Mouse (Mus musculus): ENCODE measurements around the gene Mab21l1. TPM values are rescaled to one million over a fixed set of nuclear protein-coding genes. Genes with fewer than 3 reads are reported as not detected.
A peak's percentile ranks its signal among the peaks of the same experiment; 100 is the strongest.

Mab21l1 gene
- under 1 TPM in 1 of 26 experiments, not detected in 25; 0.85 TPM for total RNA-seq (2018; cell fraction: chromatin; rRNA removed)
- not detected for total RNA-seq (2018; cell fraction: cytosol; rRNA removed)
- not detected for total RNA-seq (2018; cell fraction: nucleus; rRNA removed)
- polyA plus RNA-seq (2018) = not detected in 3 replicates

DNA sequence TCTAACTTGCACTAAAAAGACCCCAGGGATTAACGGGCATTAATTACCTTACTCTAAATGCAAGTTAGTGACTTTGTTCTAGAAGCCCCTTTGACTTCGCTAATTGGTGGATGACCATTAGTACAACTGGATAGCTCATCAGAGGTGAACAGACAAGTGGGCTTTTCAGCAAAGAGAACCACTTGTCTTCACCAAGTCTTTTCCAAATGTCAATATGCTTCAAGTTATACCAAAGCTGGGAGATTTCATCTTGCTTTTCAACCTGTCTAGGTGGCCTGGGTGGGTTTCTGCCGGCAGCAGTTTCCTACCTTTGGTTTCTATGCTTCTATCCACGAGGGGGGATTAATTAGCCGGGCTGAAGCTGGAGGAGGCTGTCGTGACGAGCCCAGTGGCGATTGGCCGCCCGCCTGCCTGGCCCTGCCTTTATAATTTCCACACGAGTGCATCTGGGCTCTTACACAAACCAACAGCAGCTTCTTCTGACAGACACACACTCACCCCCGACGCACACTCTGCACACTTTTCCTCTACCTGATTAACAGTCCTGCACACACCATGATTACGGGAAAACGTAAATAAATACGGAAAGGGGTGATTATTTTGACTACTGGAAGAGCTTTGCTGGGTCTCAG, at the start of gene Mab21l1:
TSS of gene Mab21l1 (plus strand) at position 455 of the 632 bp plus-strand sequence.
- H3K27ac ChIP-seq = no peak within 1 kb of the TSS
- 16% methylated on average over 16 of the region's 16 CpGs for WGBS (ENCODE audit: missing documents)
- peak within 1 kb of the TSS; percentile 43 for H3K4me3 ChIP-seq (ENCODE audit: inconsistent target)
- H3K36me3 ChIP-seq (ENCODE audit: inconsistent target) = no peaks in the 10 kb centered on the region
- no peaks in the 10 kb centered on the region for H3K79me2 ChIP-seq (ENCODE audit: inconsistent target)

DNA sequence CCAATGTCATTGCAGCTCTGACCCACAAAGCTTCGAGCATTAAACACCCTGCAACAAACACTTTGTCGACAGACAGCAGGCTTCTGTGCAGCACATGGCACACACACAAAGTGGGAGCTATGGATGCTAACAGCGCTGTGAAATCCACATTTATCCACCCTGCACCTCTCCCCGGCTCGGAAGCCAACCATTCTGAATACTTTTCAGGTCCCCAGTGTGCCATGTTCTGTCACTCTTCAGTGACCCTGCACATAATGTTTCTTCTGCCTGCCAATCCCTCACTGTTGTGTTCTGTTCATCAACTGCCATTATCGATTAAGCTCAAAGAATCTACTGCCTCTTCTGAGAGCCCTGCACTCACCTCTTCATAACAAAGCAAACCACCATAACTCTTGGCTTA, 48.6 kb upstream of the Mab21l1 start:
- Histone ChIP-seq H3K36me3 (ENCODE audit: inconsistent target) (no peaks in the 10 kb centered on the region), H3K79me2 (ENCODE audit: inconsistent target) (no peaks in the 10 kb centered on the region), H3K4me3 (ENCODE audit: inconsistent target) (no peak overlapping the region), H3K27ac (no peak overlapping the region)
- WGBS (ENCODE audit: missing documents) = 97% methylated on average over 5 of the region's 6 CpGs

DNA sequence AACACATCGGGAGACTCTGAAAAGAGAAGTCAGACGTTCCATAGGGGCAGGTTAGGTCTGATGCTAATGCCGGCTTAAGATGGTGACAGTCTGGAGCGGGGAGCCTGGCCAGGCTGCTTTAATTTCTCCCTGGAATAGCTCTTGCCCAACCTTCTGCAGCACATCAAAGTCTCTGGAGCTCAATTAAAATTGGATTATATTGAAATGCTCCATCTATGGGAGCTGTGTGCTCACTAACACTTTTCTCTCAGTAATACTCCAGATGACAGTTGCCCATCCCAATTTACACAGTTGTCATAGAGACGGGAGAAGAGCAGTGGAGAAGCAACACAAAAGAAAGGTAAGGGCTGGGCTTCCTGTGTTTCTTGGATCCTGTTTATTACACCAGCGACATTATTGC, 40.9 kb upstream of the Mab21l1 start:
- Histone ChIP-seq H3K4me3 (ENCODE audit: inconsistent target) (no peak overlapping the region), H3K27ac (no peak overlapping the region), H3K36me3 (ENCODE audit: inconsistent target) (no peaks in the 10 kb centered on the region), H3K79me2 (ENCODE audit: inconsistent target) (no peaks in the 10 kb centered on the region)
- 91% methylated on average over 6 of the region's 6 CpGs for WGBS (ENCODE audit: missing documents)

DNA sequence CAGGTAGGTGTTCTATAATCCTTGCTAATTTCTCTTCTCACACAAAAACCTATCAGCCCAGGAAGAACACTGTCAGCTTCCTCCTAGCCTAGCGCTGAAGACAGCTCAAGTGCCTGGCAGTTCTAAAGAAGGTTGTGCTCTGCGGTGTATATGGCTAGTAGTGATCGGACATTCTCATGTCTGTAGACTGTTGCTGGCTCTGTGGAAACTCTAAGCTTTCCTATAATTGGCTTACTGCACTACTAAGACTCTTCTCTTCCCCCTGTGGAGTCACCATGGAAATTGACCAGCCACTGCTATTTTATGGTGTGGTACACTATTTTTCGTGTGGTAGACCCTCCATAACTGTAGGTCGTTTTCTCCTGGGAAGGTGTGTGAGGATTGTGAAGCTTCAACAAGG, 40.1 kb upstream of the Mab21l1 start:
- 85% methylated on average over 5 of the region's 5 CpGs for WGBS (ENCODE audit: missing documents)
- Histone ChIP-seq H3K36me3 (ENCODE audit: inconsistent target) (no peaks in the 10 kb centered on the region), H3K27ac (no peak overlapping the region), H3K4me3 (ENCODE audit: inconsistent target) (no peak overlapping the region), H3K79me2 (ENCODE audit: inconsistent target) (no peaks in the 10 kb centered on the region)

DNA sequence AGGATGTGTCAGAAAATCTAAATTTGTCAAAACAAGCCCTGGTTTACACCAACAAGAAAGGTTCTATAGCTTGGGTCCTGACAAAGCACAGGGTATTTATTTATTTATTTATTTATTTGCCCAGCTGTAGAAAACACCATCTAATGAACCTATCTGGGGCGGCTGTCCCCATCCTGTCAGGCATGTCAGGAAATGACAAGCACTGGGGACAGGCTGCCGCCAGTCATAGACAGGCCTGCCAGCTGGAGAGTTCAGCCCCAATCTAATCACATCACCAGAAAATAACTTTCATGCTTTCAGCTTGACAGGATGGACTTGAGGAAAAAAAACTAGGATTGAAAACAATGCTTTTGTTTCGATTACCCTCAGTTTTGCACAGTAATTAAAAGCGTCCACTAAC, 39.7 kb upstream of the Mab21l1 start:
- no peak overlapping the region for H3K27ac ChIP-seq
- no peaks in the 10 kb centered on the region for H3K79me2 ChIP-seq (ENCODE audit: inconsistent target)
- H3K4me3 ChIP-seq (ENCODE audit: inconsistent target) = no peak overlapping the region
- no peaks in the 10 kb centered on the region for H3K36me3 ChIP-seq (ENCODE audit: inconsistent target)
- whole genome bisulfite sequencing (ENCODE audit: missing documents) = 98% methylated on average over 4 of the region's 4 CpGs

DNA sequence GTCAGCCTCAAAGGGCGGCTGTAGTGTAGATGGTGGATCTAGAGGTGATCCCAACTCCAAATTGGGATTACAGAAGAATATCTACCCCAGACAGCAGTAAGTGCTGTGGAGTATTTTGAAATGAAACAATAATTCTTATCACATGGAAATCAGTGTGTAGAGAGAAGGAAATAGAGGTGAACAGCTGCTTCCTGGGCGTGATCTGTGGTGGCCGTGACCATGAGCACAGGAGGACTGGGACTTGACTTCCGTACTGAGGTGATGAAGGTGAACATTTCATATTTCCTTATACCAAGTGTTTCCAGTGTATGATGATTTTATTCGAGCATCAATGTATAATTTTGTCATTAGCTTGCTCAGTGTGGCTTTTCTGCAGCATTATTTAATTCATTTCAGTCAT, 38.4 kb upstream of the Mab21l1 start:
- Histone ChIP-seq H3K36me3 (ENCODE audit: inconsistent target) (no peaks in the 10 kb centered on the region), H3K4me3 (ENCODE audit: inconsistent target) (no peak overlapping the region), H3K79me2 (ENCODE audit: inconsistent target) (no peaks in the 10 kb centered on the region), H3K27ac (no peak overlapping the region)
- WGBS (ENCODE audit: missing documents) = 28% methylated on average over 5 of the region's 5 CpGs

DNA sequence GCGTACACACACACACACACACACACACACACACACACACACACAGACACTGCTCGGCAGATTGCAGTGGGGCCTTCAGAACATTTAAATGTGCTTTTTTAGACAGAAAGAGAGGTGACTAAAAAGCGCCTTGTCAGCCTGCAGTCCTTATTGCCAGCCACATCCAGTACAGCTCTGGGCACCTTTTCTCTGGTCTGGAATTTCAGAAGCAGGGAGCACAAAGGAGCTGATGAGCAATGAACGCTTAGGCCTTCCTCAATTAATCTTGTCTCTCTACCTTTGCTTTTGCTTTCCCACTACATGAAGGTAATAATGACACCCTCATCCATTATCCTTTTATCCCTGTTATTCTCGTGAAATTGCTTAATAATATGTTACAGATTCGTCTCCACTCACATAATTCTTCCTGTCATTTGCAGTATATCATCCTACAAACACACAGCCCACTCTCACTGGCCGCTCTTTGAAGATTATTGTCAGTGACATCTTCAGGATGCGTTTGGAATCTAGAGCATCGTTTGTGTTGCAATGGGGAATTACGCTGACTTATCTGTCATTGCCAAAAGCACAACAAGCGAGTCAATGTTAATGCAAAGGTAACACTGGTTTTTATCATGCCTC, 31.8 kb upstream of the Mab21l1 start:
- H3K36me3 ChIP-seq (ENCODE audit: inconsistent target) = no peaks in the 10 kb centered on the region
- H3K79me2 ChIP-seq (ENCODE audit: inconsistent target) = no peaks in the 10 kb centered on the region
- 90% methylated on average over 11 of the region's 11 CpGs for WGBS (ENCODE audit: missing documents)
- no peak overlapping the region for H3K4me3 ChIP-seq (ENCODE audit: inconsistent target)
- no peak overlapping the region for H3K27ac ChIP-seq

DNA sequence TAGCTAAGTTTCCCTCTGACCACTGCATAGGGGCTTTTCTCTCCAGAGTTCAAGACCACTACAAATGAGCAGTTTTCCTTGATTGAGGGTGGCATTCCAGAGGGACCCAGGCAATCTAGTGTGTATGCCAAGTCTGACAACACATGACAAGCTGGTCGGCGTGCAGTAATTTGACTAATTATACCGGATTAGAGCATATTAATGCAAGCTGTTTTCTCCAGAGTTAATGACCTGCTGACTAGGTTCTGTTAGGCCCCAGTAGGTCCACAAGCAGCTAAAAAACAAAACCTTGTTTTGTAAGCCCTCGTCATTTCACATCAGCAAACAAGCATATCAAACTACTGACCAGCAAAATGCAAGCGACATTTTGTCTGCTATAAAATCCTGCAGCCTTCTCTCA, 30.9 kb upstream of the Mab21l1 start:
- 87% methylated on average over 5 of the region's 5 CpGs for WGBS (ENCODE audit: missing documents)
- H3K36me3 ChIP-seq (ENCODE audit: inconsistent target) = no peaks in the 10 kb centered on the region
- no peak overlapping the region for H3K4me3 ChIP-seq (ENCODE audit: inconsistent target)
- no peaks in the 10 kb centered on the region for H3K79me2 ChIP-seq (ENCODE audit: inconsistent target)
- H3K27ac ChIP-seq = no peak overlapping the region

DNA sequence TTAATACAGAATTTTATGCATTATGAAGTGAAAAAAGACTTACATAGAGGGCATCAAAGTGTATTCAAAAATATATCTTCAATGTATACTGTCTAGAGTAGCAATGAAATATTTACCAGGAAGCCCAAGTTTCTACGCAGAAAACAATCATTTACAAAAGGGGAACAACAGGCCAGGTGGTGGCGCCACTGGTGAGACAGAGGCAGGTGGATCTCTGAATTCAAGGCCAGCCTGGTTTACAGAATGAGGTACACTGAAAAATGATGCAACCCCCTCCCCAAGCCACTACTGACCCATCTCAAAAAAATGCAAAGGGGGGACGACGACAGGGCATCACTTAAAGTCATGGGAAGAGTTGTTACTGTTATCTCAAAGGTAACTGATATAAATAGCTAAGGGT, 29.8 kb upstream of the Mab21l1 start:
- Histone ChIP-seq H3K27ac (no peak overlapping the region), H3K4me3 (ENCODE audit: inconsistent target) (no peak overlapping the region), H3K79me2 (ENCODE audit: inconsistent target) (no peaks in the 10 kb centered on the region), H3K36me3 (ENCODE audit: inconsistent target) (no peaks in the 10 kb centered on the region)
- WGBS (ENCODE audit: missing documents) = 95% methylated on average over 4 of the region's 4 CpGs

DNA sequence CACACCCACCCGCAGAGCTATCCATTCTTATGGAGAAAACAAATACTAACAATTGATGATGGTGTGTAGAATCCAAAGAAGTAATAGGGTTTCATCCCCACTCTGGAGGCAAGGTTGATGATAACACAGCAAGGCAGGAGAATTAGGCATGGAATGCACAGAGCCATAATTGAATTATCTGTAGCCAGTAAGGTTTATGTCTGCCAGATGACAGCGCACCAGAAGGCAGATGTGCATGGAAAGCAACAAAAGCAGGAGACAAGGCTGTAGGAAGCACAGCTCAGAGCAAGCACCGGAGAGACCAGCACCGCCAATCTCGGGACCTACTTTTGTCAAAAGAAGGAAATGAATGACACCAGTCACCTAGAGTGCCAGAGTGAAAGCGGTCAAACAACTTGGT, 28.4 kb upstream of the Mab21l1 start:
- Histone ChIP-seq H3K4me3 (ENCODE audit: inconsistent target) (no peak overlapping the region), H3K27ac (no peak overlapping the region), H3K36me3 (ENCODE audit: inconsistent target) (no peaks in the 10 kb centered on the region), H3K79me2 (ENCODE audit: inconsistent target) (no peaks in the 10 kb centered on the region)
- 99% methylated on average over 6 of the region's 6 CpGs for WGBS (ENCODE audit: missing documents)

DNA sequence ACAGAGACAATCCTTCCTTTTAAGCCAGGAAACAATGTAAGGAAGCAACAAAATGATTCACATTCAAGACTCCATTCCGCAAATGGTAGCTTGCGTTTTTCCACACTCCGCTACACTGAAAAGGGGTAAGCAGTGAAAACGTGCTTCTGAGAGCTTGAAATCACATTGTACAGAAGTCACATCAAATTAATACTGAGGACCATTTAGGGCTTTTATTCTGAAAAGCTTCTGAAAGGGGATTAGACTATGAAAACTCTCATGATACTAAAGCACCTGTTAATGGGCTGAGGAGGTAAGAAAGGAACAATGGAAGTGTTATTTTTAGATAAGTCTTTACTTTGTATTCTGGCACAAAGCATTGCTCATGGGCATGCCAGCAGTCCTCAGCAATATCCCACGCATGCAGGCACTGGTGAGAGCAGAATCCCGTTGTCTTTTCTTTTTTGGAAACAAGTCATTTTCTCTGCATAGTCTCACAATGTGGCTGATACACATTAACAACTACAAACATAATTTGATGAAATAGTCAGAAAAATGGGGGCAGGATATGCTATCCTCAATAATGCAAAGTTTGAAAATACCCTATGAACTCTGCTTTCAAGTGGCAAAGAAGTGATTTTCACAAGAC, 27.2 kb upstream of the Mab21l1 start:
- no peak overlapping the region for H3K27ac ChIP-seq
- WGBS (ENCODE audit: missing documents) = 94% methylated on average over 6 of the region's 6 CpGs

DNA sequence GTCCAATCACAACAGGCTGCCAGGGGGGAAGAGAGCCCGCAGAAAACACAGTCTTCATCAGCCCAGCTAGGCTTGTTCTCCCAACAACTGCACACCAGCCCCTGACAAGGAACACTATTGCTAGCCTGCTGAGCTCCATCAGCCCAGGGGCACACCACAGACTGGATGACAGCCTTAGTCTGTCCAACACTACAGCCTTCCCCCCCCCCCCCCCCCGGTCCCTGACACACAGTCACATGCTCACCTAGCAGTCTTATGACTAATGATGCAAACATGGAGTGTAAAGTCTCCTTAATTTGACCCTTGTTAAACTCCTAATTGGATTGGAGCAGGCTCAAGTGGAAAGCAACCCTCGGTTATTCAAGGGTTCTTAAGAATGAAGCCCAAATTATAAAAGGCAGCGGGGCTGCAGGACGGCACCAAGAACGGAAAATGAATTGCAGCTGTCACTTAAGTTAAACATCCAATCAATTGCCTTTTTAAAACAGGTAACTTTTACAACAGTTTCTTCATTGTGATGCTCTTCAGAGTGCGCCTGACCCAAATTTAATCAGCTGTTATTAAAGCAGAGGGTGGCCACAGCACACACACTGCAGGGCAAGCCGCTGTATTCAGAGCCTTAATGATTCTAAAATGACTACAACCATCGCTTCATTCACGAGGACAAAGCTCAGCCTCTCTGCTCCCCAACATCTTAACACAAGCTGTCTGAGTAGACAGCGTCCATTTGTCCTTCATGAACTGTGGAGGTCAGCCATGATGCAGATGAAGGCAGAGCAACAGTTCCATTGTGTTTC, 26.3 kb upstream of the Mab21l1 start:
- 98% methylated on average over 10 of the region's 11 CpGs for WGBS (ENCODE audit: missing documents)
- Histone ChIP-seq H3K36me3 (ENCODE audit: inconsistent target) (no peaks in the 10 kb centered on the region), H3K79me2 (ENCODE audit: inconsistent target) (no peaks in the 10 kb centered on the region), H3K4me3 (ENCODE audit: inconsistent target) (no peak overlapping the region), H3K27ac (no peak overlapping the region)

More for the DNA sequence above, 27.2 kb upstream of the Mab21l1 start:
- Histone ChIP-seq H3K4me3 (ENCODE audit: inconsistent target) (no peak overlapping the region), H3K36me3 (ENCODE audit: inconsistent target) (no peaks in the 10 kb centered on the region), H3K79me2 (ENCODE audit: inconsistent target) (no peaks in the 10 kb centered on the region)

DNA sequence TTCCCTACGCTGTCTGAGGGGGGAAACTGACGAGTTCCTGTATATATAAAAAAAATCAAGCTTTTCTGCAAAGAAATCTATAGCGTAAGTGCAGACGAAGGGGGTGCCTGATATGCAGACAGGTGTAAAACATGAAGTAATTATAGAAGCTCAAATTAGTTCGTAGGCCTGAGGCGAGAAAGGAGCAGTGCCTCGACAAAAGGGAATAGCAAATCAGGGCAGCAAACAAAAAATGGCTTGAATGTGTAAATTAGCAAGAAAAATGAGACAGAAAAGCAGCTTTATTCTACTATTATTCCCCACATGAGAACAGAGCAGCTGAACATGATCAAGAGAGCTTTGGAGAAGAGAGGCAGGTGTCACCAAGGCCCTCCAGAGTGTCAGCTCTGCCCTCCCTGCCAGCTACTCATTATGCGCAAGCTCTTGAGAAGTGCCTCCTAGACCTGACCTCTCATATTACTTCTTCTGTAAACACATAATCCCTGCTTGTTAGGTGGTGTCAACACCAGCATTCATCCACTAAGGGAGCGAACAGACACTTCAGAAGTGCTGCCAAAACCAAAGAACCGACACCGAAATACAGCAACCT, 25.6 kb upstream of the Mab21l1 start:
- Histone ChIP-seq H3K79me2 (ENCODE audit: inconsistent target) (no peaks in the 10 kb centered on the region), H3K27ac (no peak overlapping the region), H3K36me3 (ENCODE audit: inconsistent target) (no peaks in the 10 kb centered on the region), H3K4me3 (ENCODE audit: inconsistent target) (no peak overlapping the region)
- 96% methylated on average over 11 of the region's 11 CpGs for WGBS (ENCODE audit: missing documents)

DNA sequence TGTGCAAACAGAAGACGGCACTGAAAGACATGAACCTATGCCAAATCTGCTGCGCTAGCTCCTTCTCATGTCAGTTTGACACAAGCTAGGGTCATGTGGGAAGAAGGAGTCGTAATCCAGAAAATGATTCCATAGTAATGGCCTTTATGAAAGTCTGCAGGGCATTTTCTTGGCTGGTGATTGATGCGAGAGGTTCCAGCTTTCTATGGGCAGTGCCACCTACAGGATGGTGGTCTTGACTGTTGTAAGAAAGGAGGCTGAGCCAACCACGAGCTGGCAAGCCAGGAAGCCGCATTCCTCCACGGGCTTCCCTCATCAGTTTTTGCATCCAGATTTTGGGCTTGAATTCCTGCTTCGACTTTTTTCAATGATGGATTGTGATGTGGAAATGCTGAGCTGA, 24.0 kb upstream of the Mab21l1 start:
- H3K4me3 ChIP-seq (ENCODE audit: inconsistent target) = no peak overlapping the region
- no peaks in the 10 kb centered on the region for H3K36me3 ChIP-seq (ENCODE audit: inconsistent target)
- 59% methylated on average over 8 of the region's 8 CpGs for WGBS (ENCODE audit: missing documents)
- no peak overlapping the region for H3K27ac ChIP-seq
- H3K79me2 ChIP-seq (ENCODE audit: inconsistent target) = no peaks in the 10 kb centered on the region

Data from macrophage (primary cell).